Mouse (Mus musculus) hindbrain, embryonic 14.5 days (tissue): ENCODE measurements around the gene Treh. TPM values are rescaled to one million over a fixed set of nuclear protein-coding genes. Genes with fewer than 3 reads are reported as not detected.
"Not testable (repeated sequence)": the region's sequence is repeated elsewhere in the genome, so short reads cannot be mapped to it uniquely, and the experiment has no call there.

ENCODE experiments used
- ATAC-seq: fragments of 200-750 bp; cut with Nextera tagmentation; 2 replicates; pipeline ENCODE4 v1.8.0; 2017; ENCODE audit warnings: moderate number of reproducible peaks, mild to moderate bottlenecking, moderate TSS enrichment, moderate library complexity; ENCODE audit not compliant: low FRiP score
- DNase-seq: peaks from one replicate; pipeline ENCODE4 v3.0.0-alpha.2; 2015; ENCODE audit warnings: low spot score
- H3K27ac ChIP-seq: fragments of 300-500 bp; sonication (generic); 2 replicates; pipeline ENCODE4 v1.5.1; 2014; ENCODE audit warnings: mild to moderate bottlenecking, moderate library complexity
- H3K27me3 ChIP-seq: fragments of 300-500 bp; sonication (generic); 2 replicates; pipeline ENCODE4 v1.6.1; 2014; ENCODE audit warnings: mild to moderate bottlenecking, low read length, mixed read lengths; ENCODE audit not compliant: control insufficient read depth, insufficient read depth
- H3K36me3 ChIP-seq: fragments of 300-500 bp; sonication (generic); replicated peaks from 2 replicates; pipeline ENCODE4 v1.6.1; 2014; ENCODE audit not compliant: control insufficient read depth, insufficient read depth
- H3K4me1 ChIP-seq: fragments of 300-500 bp; sonication (generic); replicated peaks from 2 replicates; pipeline ENCODE4 v1.6.1; 2014; ENCODE audit warnings: antibody characterized with exemption, low read length, mixed read lengths; ENCODE audit not compliant: control insufficient read depth, insufficient read depth
- H3K4me2 ChIP-seq: fragments of 300-500 bp; sonication (generic); replicated peaks from 2 replicates; pipeline ENCODE4 v1.6.1; 2014; ENCODE audit warnings: mild to moderate bottlenecking, moderate library complexity
- H3K4me3 ChIP-seq: fragments of 300-500 bp; sonication (generic); replicated peaks from 2 replicates; pipeline ENCODE4 v1.5.1; 2014; ENCODE audit warnings: mild to moderate bottlenecking, low read length
- H3K9ac ChIP-seq: fragments of 300-500 bp; sonication (generic); 2 replicates; pipeline ENCODE4 v1.6.1; 2014
- H3K9me3 ChIP-seq: fragments of 300-500 bp; sonication (generic); 2 replicates; pipeline ENCODE4 v1.6.1; 2016; ENCODE audit warnings: low read length; ENCODE audit not compliant: control insufficient read depth
- WGBS: fragments of 180-500 bp; shearing (Covaris S2); extraction: QIAGEN DNeasy Blood & Tissue Kit; methylation state at CpG from one replicate; pipeline ENCODE4 v1.1.7; 2014; 5-methylcytosine and 5-hydroxymethylcytosine counted together
- polyA plus RNA-seq: library from polyadenylated mRNA; unstranded; fragments of >200 nt; fragmentation: Nextera tagmentation; extraction: Ambion mirVana; gene quantifications from 2 replicates; pipeline ENCODE4 v1.2.1, GENCODE M21; 2014

Treh gene
- not detected in 2 replicates for polyA plus RNA-seq

DNA sequence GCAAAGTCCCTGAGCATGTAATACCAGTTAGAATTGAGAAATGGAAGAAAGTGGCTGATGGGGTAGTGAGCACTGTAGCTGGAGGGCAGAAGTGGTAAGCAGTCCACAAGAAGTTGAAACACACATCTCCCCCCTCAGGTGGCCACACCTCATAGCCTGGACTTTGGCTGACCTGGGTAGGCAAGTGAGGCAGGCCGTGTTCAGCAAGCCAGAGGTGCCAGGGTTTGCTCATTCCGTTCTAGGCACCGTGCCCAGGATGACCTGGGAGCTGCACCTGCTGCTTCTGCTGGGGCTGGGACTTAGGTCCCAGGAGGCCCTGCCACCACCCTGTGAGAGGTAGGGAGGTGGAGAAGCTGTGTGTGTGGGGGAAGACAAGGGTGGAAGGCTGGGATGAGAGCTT lies at the start of gene Treh:
Treh (plus strand) TSS at position 229 of the 400 bp plus-strand sequence.
- Histone ChIP-seq H3K27me3 (no peaks in the 10 kb centered on the region), H3K4me2 (no peak within 1 kb of the TSS)
- no peak for ATAC-seq

DNA sequence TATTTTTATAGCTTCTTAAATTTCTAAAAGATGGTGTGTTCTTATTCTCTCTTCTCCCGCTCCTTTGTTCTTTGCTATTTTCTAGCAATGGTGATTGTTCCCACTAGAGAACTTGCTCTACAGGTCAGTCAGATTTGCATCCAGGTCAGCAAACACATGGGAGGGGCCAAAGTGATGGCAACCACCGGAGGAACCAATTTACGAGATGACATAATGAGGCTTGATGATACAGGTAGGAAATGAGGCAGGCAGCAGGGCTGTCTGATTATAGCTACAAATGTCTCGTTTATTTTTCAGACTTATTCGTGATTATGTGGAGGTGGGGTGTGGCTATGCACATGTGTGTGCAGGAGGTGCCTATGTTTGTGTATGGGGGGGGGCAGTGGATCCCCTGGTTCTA lies 48.6 kb upstream of the Treh start:
- no peak overlapping the region for H3K9ac ChIP-seq
- no peaks in the 10 kb centered on the region for H3K27me3 ChIP-seq
- H3K36me3 ChIP-seq = peaks cover 89% of the 10 kb centered on the region
- ATAC-seq = no peak
- H3K4me2 ChIP-seq = no peak overlapping the region
- no peaks in the 10 kb centered on the region for H3K9me3 ChIP-seq
- 80% methylated on average over 5 of the region's 5 CpGs for WGBS
- no peak overlapping the region for H3K4me3 ChIP-seq
- no peak for DNase-seq
- H3K4me1 ChIP-seq = no peaks in the 10 kb centered on the region
- no peak overlapping the region for H3K27ac ChIP-seq

More for the DNA sequence above, at the start of gene Treh:
- Histone ChIP-seq H3K9me3 (no peaks in the 10 kb centered on the region), H3K36me3 (no peaks in the 10 kb centered on the region), H3K9ac (no peak within 1 kb of the TSS), H3K27ac (no peak within 1 kb of the TSS), H3K4me3 (no peak within 1 kb of the TSS), H3K4me1 (no peaks in the 10 kb centered on the region)
- 89% methylated on average over 3 of the region's 3 CpGs for WGBS
- no peak for DNase-seq

DNA sequence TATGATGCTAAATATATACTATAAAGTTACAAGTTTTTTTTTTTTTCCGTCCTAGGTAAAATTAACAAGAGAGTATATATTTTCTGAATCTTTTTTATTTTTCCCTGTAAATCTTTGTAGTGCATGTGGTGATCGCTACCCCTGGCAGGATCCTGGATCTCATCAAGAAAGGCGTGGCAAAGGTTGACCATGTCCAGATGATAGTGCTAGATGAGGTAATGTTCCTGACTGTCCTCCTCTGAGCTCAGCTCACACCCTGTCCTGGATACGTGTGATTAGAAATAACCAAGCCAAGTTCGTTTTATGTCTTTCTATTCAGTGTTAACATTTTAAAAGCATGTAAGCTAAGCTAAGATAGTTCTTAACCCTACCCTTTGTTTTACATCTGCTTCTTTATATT lies 46.8 kb upstream of the Treh start:
- no peak overlapping the region for H3K27ac ChIP-seq
- WGBS = 93% methylated on average over 5 of the region's 5 CpGs
- H3K27me3 ChIP-seq = no peaks in the 10 kb centered on the region
- no peaks in the 10 kb centered on the region for H3K4me1 ChIP-seq
- H3K36me3 ChIP-seq = peaks cover 94% of the 10 kb centered on the region
- no peaks in the 10 kb centered on the region for H3K9me3 ChIP-seq
- ATAC-seq (no peak), DNase-seq (no peak)
- H3K9ac ChIP-seq = no peak overlapping the region
- no peak overlapping the region for H3K4me3 ChIP-seq
- H3K4me2 ChIP-seq = no peak overlapping the region

GRCm38 (mm10) chr9:44637551-44638169 lies 35.4 kb upstream of the Treh start:
- no peaks in the 10 kb centered on the region for H3K9me3 ChIP-seq

DNA sequence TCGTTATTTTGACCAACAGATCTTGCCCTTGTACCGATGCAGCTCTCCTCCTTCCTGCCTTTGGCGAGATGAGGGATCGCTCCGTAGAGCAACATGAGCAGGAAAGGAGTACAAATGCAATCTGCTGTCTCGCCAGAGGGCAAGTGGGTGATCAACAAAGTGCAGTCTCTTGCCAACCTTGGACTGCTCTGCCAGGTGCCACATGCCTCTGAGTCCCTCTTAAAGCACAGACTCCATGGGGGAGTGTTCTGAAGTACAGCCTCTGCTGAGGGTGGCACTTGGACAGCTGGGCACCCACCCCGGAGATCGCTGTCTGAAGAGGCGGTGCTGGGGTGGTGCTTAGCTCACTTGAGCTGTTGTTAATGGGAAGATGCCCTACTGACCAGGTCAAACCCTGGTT lies 34.3 kb upstream of the Treh start:
- DNase-seq, H3K27me3 ChIP-seq, ATAC-seq, H3K27ac ChIP-seq, H3K4me2 ChIP-seq, H3K4me1 ChIP-seq, H3K9me3 ChIP-seq, H3K9ac ChIP-seq, H3K4me3 ChIP-seq: not testable (repeated sequence)
- H3K36me3 ChIP-seq = peaks cover 66% of the 10 kb centered on the region
- WGBS = 95% methylated on average over 9 of the region's 9 CpGs

More at GRCm38 (mm10) chr9:44637551-44638169, 35.4 kb upstream of the Treh start:
- Histone ChIP-seq H3K27ac (no peak overlapping the region), H3K9ac (no peak overlapping the region), H3K27me3 (no peaks in the 10 kb centered on the region), H3K4me1 (no peaks in the 10 kb centered on the region), H3K36me3 (peaks cover 76% of the 10 kb centered on the region), H3K4me2 (no peak overlapping the region), H3K4me3 (no peak overlapping the region)
- ATAC-seq = no peak; the same call in 1 of the 2 replicates
- DNase-seq = no peak
- WGBS = 67% methylated on average over 15 of the region's 15 CpGs

- H3K9ac ChIP-seq, H3K4me3 ChIP-seq, H3K27me3 ChIP-seq, H3K4me2 ChIP-seq, H3K4me1 ChIP-seq, H3K27ac ChIP-seq, ATAC-seq, H3K9me3 ChIP-seq, DNase-seq: not testable (repeated sequence)
- 95% methylated on average over 1 of the region's 1 CpGs for WGBS
- H3K36me3 ChIP-seq = peaks cover 52% of the 10 kb centered on the region
Measured at GRCm38 (mm10) chr9:44640028-44640427, 33.0 kb upstream of the Treh start.

DNA sequence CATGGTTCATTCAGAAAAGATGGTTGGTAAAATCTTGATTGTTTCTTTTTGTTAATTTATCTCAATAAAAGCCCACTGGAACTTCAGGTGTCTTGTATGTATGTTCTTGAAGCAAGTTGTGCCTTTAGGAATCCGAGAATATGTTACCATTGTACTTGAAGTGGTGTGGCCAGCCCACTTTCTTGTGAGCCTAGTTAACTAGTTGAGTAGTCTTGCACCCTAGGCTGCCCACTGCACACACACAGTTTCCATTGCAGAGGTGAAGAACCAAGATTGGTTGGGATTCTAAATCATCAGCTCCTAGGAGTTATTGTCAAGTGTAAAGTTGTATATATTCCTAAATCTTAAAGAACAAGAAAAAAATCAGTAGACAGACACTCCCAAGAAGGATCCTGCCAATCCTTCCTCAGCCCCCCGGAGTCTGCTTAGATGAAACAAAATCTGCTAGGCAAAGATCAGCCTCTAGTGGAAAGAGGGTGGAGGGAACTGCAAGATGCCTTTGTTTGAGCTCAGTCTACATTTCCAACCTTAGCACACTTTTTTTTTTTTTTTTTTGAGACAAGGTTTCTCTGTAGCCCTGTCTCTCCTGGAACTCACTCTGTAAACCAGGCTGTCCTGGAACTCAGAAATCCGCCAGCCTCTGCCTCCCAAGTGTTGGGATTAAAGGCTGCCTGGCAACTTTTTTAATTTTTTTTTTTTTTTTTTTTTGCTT lies 32.2 kb upstream of the Treh start:
- Histone ChIP-seq H3K9me3 (no peaks in the 10 kb centered on the region), H3K9ac (no peak overlapping the region), H3K36me3 (peaks cover 45% of the 10 kb centered on the region), H3K4me3 (no peak overlapping the region), H3K27me3 (no peaks in the 10 kb centered on the region), H3K4me2 (no peak overlapping the region), H3K27ac (no peak overlapping the region), H3K4me1 (no peaks in the 10 kb centered on the region)
- 89% methylated on average over 3 of the region's 3 CpGs for WGBS
- no peak for ATAC-seq
- DNase-seq = no peak

DNA sequence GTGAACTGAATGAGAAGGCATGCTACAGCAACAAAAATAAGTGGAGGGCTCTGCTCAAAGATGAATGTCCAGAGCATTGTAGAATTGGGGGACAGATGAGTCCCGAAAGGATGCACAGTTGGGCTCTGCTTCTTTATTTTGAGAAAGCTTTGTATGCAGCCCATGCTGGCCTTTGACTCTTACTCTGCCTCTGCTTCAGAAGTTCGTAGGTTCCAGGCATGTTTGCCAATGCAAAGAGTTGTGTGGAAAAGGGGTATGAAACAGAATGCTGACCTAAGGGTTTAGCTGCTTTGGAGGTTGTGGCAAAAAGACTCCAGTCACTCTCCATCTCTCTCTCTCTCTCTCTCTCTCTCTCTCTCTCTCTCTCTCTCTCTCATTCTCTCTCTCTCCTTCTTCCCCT lies 31.4 kb upstream of the Treh start:
- no peaks in the 10 kb centered on the region for H3K4me1 ChIP-seq

GRCm38 (mm10) chr9:44643103-44643502 lies 29.9 kb upstream of the Treh start:
- Histone ChIP-seq H3K4me2 (no peak overlapping the region), H3K9ac (no peak overlapping the region), H3K36me3 (peaks cover 22% of the 10 kb centered on the region), H3K9me3 (no peaks in the 10 kb centered on the region), H3K27ac (no peak overlapping the region), H3K4me3 (no peak overlapping the region), H3K4me1 (no peaks in the 10 kb centered on the region), H3K27me3 (no peaks in the 10 kb centered on the region)
- ATAC-seq (no peak), DNase-seq (no peak)
- 95% methylated on average over 7 of the region's 7 CpGs for WGBS

More for the DNA sequence above, 31.4 kb upstream of the Treh start:
- H3K27ac ChIP-seq = no peak overlapping the region
- no peaks in the 10 kb centered on the region for H3K9me3 ChIP-seq
- ATAC-seq = no peak
- peaks cover 37% of the 10 kb centered on the region for H3K36me3 ChIP-seq
- DNase-seq = no peak
- whole genome bisulfite sequencing = 83% methylated on average over 2 of the region's 2 CpGs
- no peak overlapping the region for H3K9ac ChIP-seq
- no peak overlapping the region for H3K4me3 ChIP-seq
- H3K4me2 ChIP-seq = no peak overlapping the region
- no peaks in the 10 kb centered on the region for H3K27me3 ChIP-seq
